Mouse (Mus musculus) intestine, postnatal 0 days (tissue): ENCODE results near the gene Krtap5-1. TPM values are rescaled to one million over a fixed set of nuclear protein-coding genes. Genes with fewer than 3 reads are reported as not detected.
A peak's percentile ranks its signal among the peaks of the same experiment; 100 is the strongest.
"Not testable (repeated sequence)": the region's sequence is repeated elsewhere in the genome, so short reads cannot be mapped to it uniquely, and the experiment has no call there.

Source experiments
- ATAC-seq: fragments of 200-750 bp; cut with Nextera tagmentation; 2 replicates; pipeline ENCODE4 v1.8.0; 2017; ENCODE audit warnings: mild to moderate bottlenecking, moderate TSS enrichment, moderate library complexity
- H3K27ac ChIP-seq: fragments of 300-500 bp; sonication (generic); 2 replicates; pipeline ENCODE4 v1.5.1; 2014; ENCODE audit warnings: mild to moderate bottlenecking, low read depth, low read length, moderate library complexity
- H3K27me3 ChIP-seq: fragments of 300-500 bp; sonication (generic); replicated peaks from 2 replicates; pipeline ENCODE4 v1.6.1; 2014; ENCODE audit warnings: low read length, mixed read lengths; ENCODE audit not compliant: control insufficient read depth, insufficient read depth
- H3K36me3 ChIP-seq: fragments of 300-500 bp; sonication (generic); 2 replicates; pipeline ENCODE4 v1.6.1; 2014; ENCODE audit warnings: mild to moderate bottlenecking, moderate library complexity; ENCODE audit not compliant: control insufficient read depth, insufficient read depth
- H3K4me1 ChIP-seq: fragments of 300-500 bp; sonication (generic); replicated peaks from 2 replicates; pipeline ENCODE4 v1.6.1; 2014; ENCODE audit warnings: antibody characterized with exemption, low read length, mixed read lengths; ENCODE audit not compliant: control insufficient read depth, insufficient read depth
- H3K4me2 ChIP-seq: fragments of 300-500 bp; sonication (generic); replicated peaks from 2 replicates; pipeline ENCODE4 v1.6.1; 2014; ENCODE audit warnings: low read depth, mild to moderate bottlenecking, moderate library complexity
- H3K4me3 ChIP-seq: fragments of 300-500 bp; sonication (generic); 2 replicates; pipeline ENCODE4 v1.5.1; 2014; ENCODE audit warnings: low read depth, low read length
- H3K9ac ChIP-seq: fragments of 300-500 bp; sonication (generic); 2 replicates; pipeline ENCODE4 v1.6.1; 2014; ENCODE audit warnings: mild to moderate bottlenecking, low read depth, low read length
- H3K9me3 ChIP-seq: fragments of 300-500 bp; sonication (generic); 2 replicates; pipeline ENCODE4 v1.6.1; 2016; ENCODE audit warnings: mixed run types; ENCODE audit not compliant: control insufficient read depth
- CTCF ChIP-seq: sonication (generic); IDR thresholded peaks from 2 replicates; pipeline ENCODE4 v1.5.1; 2016; ENCODE audit warnings: low read depth, mild to moderate bottlenecking, control low read depth, antibody characterized with exemption, moderate library complexity
- WGBS: fragments of 180-500 bp; shearing (Covaris S2); extraction: QIAGEN DNeasy Blood & Tissue Kit; methylation state at CpG from one replicate; pipeline ENCODE4 v1.1.7; 2014; 5-methylcytosine and 5-hydroxymethylcytosine counted together
- polyA plus RNA-seq: library from polyadenylated mRNA; unstranded; fragments of >200 nt; fragmentation: Nextera tagmentation; extraction: Ambion mirVana; gene quantifications from 2 replicates; pipeline ENCODE4 v1.2.1, GENCODE M21; 2015

Gene Krtap5-1
- polyA plus RNA-seq, 1 experiment from 2014 or later = not detected

GRCm38 (mm10) chr7:142303249-142303648, 6.3 kb upstream of the Krtap5-1 start, which contains the start of gene Krtap5-4:
TSS of gene Krtap5-4 (plus strand) at chr7:142303549.
- Histone ChIP-seq H3K9me3 (no peaks in the 10 kb centered on the region), H3K36me3 (no peaks in the 10 kb centered on the region), H3K27ac (no peak within 1 kb of the TSS), H3K4me3 (no peak within 1 kb of the TSS), H3K27me3 (peaks cover 8% of the 10 kb centered on the region; the same call in 1 of the 2 replicates), H3K9ac (no peak within 1 kb of the TSS), H3K4me2 (no peak within 1 kb of the TSS), H3K4me1 (no peaks in the 10 kb centered on the region)
- no peak for ATAC-seq
- 33% methylated on average over 3 of the region's 3 CpGs for WGBS
- TF ChIP-seq CTCF = no peak

- not testable (repeated sequence) for H3K4me1 ChIP-seq, H3K27me3 ChIP-seq, H3K4me3 ChIP-seq, H3K27ac ChIP-seq, H3K36me3 ChIP-seq, H3K9ac ChIP-seq, ATAC-seq, H3K4me2 ChIP-seq, H3K9me3 ChIP-seq
- WGBS = 12% methylated on average over 4 of the region's 4 CpGs
These were observed 810 bp downstream of the Krtap5-1 start for GRCm38 (mm10) chr7:142296108-142296507.

GRCm38 (mm10) chr7:142295418-142295817, 1.5 kb downstream of the Krtap5-1 start:
- Histone ChIP-seq H3K27me3 (no peaks in the 10 kb centered on the region), H3K4me1 (no peaks in the 10 kb centered on the region), H3K9me3 (no peaks in the 10 kb centered on the region), H3K4me2 (no peak overlapping the region), H3K9ac (no peak overlapping the region), H3K27ac (no peak overlapping the region), H3K36me3 (no peaks in the 10 kb centered on the region), H3K4me3 (no peak overlapping the region)
- peak; percentile 36; the same call in 1 of the 2 replicates for TF ChIP-seq CTCF
- ATAC-seq = no peak

GRCm38 (mm10) chr7:142293851-142294250, 3.1 kb downstream of the Krtap5-1 start:
- ATAC-seq, H3K4me2 ChIP-seq, H3K4me1 ChIP-seq, H3K9ac ChIP-seq, H3K27me3 ChIP-seq, H3K9me3 ChIP-seq, H3K4me3 ChIP-seq, H3K36me3 ChIP-seq, H3K27ac ChIP-seq: not testable (repeated sequence)
- peak; percentile 74 for TF ChIP-seq CTCF
- WGBS = 0% methylated on average over 2 of the region's 2 CpGs

GRCm38 (mm10) chr7:142285910-142286612, 10.9 kb downstream of the Krtap5-1 start:
- H3K4me2 ChIP-seq, H3K36me3 ChIP-seq, H3K4me3 ChIP-seq, H3K27ac ChIP-seq, H3K9ac ChIP-seq, ATAC-seq, H3K4me1 ChIP-seq, H3K9me3 ChIP-seq, H3K27me3 ChIP-seq: not testable (repeated sequence)
- WGBS = 38% methylated on average over 9 of the region's 9 CpGs

- Histone ChIP-seq H3K27me3 (no peaks in the 10 kb centered on the region), H3K9me3 (no peaks in the 10 kb centered on the region), H3K4me1 (no peaks in the 10 kb centered on the region), H3K9ac (no peak overlapping the region), H3K4me2 (peak overlapping the region; percentile 96), H3K4me3 (peak overlapping the region; percentile 62; the same call in 1 of the 2 replicates), H3K36me3 (no peaks in the 10 kb centered on the region), H3K27ac (no peak overlapping the region)
- peak; percentile 55 for ATAC-seq
- WGBS = 21% methylated on average over 23 of the region's 23 CpGs
- TF ChIP-seq CTCF = peak; percentile 69
These were observed 11.6 kb downstream of the Krtap5-1 start for GRCm38 (mm10) chr7:142285130-142285835.
